Mouse (Mus musculus): ENCODE measurements around the gene Foxo3. TPM values are rescaled to one million over a fixed set of nuclear protein-coding genes. Genes with fewer than 3 reads are reported as not detected.

The Foxo3 gene
- polyA plus RNA-seq, 1 experiment = 30.2 TPM

DNA sequence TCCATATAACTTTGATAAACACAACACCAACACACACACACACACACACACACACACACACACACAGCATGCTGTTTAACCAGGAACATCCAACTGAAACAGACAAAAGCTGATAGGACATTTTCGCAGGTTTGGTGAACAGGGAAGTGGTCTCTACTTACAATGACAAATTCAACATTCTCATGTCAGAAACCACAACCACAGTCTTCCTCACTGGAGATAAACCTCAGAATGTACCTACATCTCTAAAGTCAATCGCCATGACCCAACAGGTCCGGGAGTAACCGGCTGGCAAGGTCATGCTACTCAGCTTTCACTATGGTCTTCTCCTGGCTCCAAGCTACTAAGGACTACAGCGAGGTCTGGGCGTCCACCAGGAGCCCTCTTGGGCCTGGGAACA is 81.8 kb downstream of the Foxo3 start:
- TF ChIP-seq CTCF (IDR thresholded peaks at IDR 0.05; ENCODE audit: borderline replicate concordance, insufficient read depth, low read length) (no peak), POLR2A (IDR thresholded peaks at IDR 0.05; ENCODE audit: low read depth, low read length) (no peak)
- H3K4me1 ChIP-seq (ENCODE audit: control insufficient read depth, insufficient read depth, low read length) = no peaks in the 10 kb centered on the region
- no peak overlapping the region for H3K27ac ChIP-seq (ENCODE audit: insufficient read depth, low read length)
- no peak overlapping the region for H3K4me3 ChIP-seq (ENCODE audit: insufficient read depth, low read length)

DNA sequence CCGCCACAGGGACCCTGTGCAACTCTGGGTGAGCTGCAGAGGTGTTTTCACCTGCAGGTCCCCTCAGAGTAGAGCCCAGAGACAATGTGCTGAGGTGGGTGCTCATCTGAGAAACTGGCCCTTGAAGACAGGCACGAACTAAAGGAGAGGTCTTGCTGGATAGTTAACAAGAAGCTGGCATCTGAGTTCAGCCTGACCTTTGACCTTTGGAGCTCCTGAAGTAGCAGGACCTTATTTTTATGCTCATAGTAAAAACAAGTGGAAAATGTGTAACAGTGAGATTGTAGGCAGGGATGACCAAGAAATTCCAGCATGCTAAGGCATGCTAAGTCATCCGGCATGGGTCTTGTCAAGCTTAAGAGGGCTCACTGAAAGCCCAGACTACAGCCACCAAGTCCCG is 82.6 kb downstream of the Foxo3 start:
- Histone ChIP-seq H3K4me3 (ENCODE audit: insufficient read depth, low read length) (no peak overlapping the region), H3K4me1 (ENCODE audit: control insufficient read depth, insufficient read depth, low read length) (no peaks in the 10 kb centered on the region), H3K27ac (ENCODE audit: insufficient read depth, low read length) (no peak overlapping the region)
- no peak for TF ChIP-seq CTCF (IDR thresholded peaks at IDR 0.05; ENCODE audit: borderline replicate concordance, insufficient read depth, low read length)
- TF ChIP-seq POLR2A (IDR thresholded peaks at IDR 0.05; ENCODE audit: low read depth, low read length) = no peak

DNA sequence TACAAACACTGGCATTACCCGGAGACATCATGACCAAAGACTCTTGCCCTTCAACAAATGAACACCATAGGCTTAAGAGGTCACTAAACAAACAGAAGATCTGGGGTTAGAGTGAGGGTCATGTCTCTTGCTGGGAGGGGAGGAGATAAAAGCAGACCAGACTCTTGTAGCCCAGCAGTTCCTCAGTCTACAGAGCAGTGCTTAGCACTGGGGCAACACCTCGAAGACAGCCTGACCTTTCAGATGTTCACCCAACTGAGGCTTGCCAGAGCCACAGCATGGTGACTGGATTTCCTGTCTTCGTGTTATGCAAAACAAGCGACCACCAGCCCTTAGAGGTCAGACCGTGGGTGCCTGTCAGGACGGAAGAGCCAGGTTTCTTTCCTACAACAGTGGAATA is 83.6 kb downstream of the Foxo3 start:
- H3K27ac ChIP-seq (ENCODE audit: insufficient read depth, low read length) = no peak overlapping the region
- no peaks in the 10 kb centered on the region for H3K4me1 ChIP-seq (ENCODE audit: control insufficient read depth, insufficient read depth, low read length)
- H3K4me3 ChIP-seq (ENCODE audit: insufficient read depth, low read length) = no peak overlapping the region
- TF ChIP-seq POLR2A (IDR thresholded peaks at IDR 0.05; ENCODE audit: low read depth, low read length) (no peak), CTCF (IDR thresholded peaks at IDR 0.05; ENCODE audit: borderline replicate concordance, insufficient read depth, low read length) (no peak)

DNA sequence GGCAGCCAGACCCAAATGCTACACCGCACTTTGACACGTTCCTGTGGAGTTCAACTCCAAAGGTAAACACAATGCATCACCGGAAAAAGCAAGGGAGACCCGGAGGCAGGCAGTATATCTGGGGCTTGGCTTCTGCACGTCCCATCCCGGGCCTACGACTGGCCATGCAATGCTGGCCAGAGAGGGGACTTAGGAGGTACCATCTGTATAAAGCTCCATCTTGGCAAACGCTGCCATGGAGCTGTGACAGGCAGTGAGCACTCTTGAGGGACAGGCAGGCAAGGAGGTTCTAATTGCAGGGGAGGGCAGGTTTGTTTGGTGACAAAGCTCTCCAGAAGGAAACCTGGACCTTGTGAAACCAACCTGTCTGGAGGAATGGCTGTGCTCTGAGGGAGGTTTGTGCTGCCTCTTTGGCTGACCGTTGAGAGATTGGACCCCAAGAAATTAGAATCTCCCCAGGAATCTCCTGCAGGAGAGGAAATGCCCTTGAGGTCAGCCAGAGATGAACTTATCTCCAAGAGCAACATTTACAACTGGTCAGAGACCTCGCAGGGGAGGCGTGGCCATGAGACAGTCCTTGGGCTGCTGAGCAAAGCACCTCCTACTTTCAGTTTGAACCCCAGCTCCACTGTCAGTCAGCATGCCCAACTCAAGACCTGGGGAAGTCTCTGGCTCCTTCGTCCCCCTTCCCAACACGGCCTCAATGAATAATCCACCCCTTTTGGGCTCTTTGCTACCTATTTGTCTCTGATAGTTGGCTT is 86.7 kb downstream of the Foxo3 start:
- Histone ChIP-seq H3K27ac (ENCODE audit: insufficient read depth, low read length) (no peak overlapping the region), H3K4me3 (ENCODE audit: insufficient read depth, low read length) (no peak overlapping the region), H3K4me1 (ENCODE audit: control insufficient read depth, insufficient read depth, low read length) (no peaks in the 10 kb centered on the region)
- TF ChIP-seq CTCF (IDR thresholded peaks at IDR 0.05; ENCODE audit: borderline replicate concordance, insufficient read depth, low read length) (no peak), POLR2A (IDR thresholded peaks at IDR 0.05; ENCODE audit: low read depth, low read length) (no peak)

DNA sequence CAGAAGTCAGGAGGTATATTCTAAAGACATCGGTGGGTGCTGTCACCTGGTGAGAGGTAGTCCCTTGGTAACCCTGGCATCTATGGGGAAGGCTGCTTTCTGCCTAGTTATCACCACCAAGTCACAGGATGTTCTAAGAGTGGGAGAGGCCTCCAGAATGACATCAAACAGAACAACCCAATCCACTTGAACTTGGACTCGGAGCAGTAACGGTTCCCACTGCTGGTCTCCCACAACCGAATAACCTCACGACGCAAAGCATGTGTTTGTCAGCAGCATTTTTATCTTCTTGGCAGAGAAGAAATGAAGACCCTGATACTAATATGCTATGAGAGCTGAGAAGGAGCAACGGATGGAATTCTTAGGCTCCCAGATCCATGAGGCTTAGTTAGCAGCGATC is 87.5 kb downstream of the Foxo3 start:
- no peak for TF ChIP-seq POLR2A (IDR thresholded peaks at IDR 0.05; ENCODE audit: low read depth, low read length)
- TF ChIP-seq CTCF (IDR thresholded peaks at IDR 0.05; ENCODE audit: borderline replicate concordance, insufficient read depth, low read length) = no peak
- Histone ChIP-seq H3K4me1 (ENCODE audit: control insufficient read depth, insufficient read depth, low read length) (no peaks in the 10 kb centered on the region), H3K4me3 (ENCODE audit: insufficient read depth, low read length) (no peak overlapping the region), H3K27ac (ENCODE audit: insufficient read depth, low read length) (no peak overlapping the region)

DNA sequence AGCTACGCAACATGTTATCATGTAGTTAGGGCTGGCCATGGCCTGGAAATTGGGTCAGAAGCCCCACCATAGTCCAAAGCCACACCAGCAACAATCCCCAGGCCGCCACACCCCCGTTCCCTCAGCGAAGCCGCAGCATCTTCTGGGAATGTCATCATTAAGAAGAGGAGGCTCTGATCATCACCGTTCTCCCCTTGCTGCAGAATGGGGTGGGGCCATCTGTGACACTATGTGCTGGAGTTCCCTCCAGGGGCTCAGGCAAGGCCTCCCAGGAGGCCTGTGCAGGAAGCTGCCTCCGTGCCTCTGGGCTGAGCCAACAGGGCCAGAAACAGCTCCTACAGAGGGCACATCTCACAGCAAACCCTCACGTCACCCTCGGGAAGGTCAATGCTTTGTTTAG is 88.5 kb downstream of the Foxo3 start:
- TF ChIP-seq CTCF (IDR thresholded peaks at IDR 0.05; ENCODE audit: borderline replicate concordance, insufficient read depth, low read length) (no peak), POLR2A (IDR thresholded peaks at IDR 0.05; ENCODE audit: low read depth, low read length) (no peak)
- Histone ChIP-seq H3K4me1 (ENCODE audit: control insufficient read depth, insufficient read depth, low read length) (no peaks in the 10 kb centered on the region), H3K4me3 (ENCODE audit: insufficient read depth, low read length) (no peak overlapping the region), H3K27ac (ENCODE audit: insufficient read depth, low read length) (no peak overlapping the region)

DNA sequence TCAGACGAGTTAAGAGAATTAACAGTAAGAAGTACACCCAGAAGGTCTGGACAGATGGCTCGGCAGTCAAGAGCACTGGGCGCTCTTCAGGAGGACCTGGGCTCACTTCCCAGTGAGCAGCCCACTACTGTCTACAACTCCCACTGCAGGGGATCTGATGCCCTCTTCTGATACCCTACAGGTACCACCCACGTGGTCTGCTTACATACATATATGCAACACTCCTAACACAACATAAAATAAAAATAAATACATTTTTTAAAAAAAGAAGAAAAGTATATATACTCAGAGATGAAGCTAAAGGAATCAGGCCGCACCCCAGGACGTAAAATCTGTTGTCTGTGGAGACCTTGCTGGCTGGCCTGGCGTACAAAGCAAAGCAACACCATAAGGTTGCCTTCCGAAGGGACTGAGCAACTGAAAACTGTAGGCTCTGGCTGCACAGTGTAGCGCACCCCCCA is 89.6 kb downstream of the Foxo3 start:
- TF ChIP-seq POLR2A (IDR thresholded peaks at IDR 0.05; ENCODE audit: low read depth, low read length) (no peak), CTCF (IDR thresholded peaks at IDR 0.05; ENCODE audit: borderline replicate concordance, insufficient read depth, low read length) (no peak)
- Histone ChIP-seq H3K27ac (ENCODE audit: insufficient read depth, low read length) (no peak overlapping the region), H3K4me1 (ENCODE audit: control insufficient read depth, insufficient read depth, low read length) (no peaks in the 10 kb centered on the region), H3K4me3 (ENCODE audit: insufficient read depth, low read length) (no peak overlapping the region)

DNA sequence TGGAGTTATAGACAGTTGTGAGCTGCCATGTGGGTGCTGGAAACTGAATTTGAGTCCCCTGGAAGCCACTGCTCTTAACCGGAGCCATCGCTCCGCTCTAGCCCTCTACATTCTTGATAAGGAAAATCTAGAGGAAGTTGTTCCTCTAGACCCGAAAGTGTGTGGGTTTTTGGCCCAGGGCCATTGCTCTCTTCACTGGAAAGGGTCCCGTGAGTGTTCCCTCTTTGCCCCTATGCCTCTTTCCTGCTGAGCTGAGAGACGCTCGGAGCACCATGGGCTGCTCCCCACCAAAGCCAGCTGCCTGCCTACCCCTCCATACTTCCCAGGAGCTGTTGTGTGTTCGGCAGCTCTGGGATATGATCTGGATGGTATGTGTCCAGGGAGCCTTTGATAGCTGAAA is 96.2 kb downstream of the Foxo3 start:
- TF ChIP-seq CTCF (IDR thresholded peaks at IDR 0.05; ENCODE audit: borderline replicate concordance, insufficient read depth, low read length) (no peak), POLR2A (IDR thresholded peaks at IDR 0.05; ENCODE audit: low read depth, low read length) (no peak)
- H3K27ac ChIP-seq (ENCODE audit: insufficient read depth, low read length) = no peak overlapping the region
- H3K4me1 ChIP-seq (ENCODE audit: control insufficient read depth, insufficient read depth, low read length) = no peaks in the 10 kb centered on the region
- H3K4me3 ChIP-seq (ENCODE audit: insufficient read depth, low read length) = no peak overlapping the region

DNA sequence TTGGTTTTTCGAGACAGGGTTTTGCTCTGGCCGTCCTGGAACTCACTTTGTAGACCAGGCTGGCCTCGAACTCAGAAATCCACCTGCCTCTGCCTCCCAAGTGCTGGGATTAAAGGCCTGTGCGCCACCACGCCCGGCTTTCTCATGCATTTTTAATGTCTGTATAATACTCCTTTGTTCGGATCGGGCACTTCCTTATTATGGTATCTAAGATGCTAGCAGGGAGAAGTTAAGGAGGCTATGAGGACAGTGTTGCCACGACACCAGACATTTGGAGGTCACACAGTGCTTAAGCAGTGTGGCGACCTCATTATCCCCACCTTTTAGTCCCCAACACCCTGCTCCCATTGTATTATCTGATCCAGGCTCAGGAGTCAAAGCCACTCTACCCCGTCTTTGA is 97.8 kb downstream of the Foxo3 start:
- H3K4me1 ChIP-seq (ENCODE audit: control insufficient read depth, insufficient read depth, low read length) = no peaks in the 10 kb centered on the region
- no peak overlapping the region for H3K27ac ChIP-seq (ENCODE audit: insufficient read depth, low read length)
- no peak overlapping the region for H3K4me3 ChIP-seq (ENCODE audit: insufficient read depth, low read length)
- TF ChIP-seq CTCF (IDR thresholded peaks at IDR 0.05; ENCODE audit: borderline replicate concordance, insufficient read depth, low read length) (no peak), POLR2A (IDR thresholded peaks at IDR 0.05; ENCODE audit: low read depth, low read length) (no peak)

DNA sequence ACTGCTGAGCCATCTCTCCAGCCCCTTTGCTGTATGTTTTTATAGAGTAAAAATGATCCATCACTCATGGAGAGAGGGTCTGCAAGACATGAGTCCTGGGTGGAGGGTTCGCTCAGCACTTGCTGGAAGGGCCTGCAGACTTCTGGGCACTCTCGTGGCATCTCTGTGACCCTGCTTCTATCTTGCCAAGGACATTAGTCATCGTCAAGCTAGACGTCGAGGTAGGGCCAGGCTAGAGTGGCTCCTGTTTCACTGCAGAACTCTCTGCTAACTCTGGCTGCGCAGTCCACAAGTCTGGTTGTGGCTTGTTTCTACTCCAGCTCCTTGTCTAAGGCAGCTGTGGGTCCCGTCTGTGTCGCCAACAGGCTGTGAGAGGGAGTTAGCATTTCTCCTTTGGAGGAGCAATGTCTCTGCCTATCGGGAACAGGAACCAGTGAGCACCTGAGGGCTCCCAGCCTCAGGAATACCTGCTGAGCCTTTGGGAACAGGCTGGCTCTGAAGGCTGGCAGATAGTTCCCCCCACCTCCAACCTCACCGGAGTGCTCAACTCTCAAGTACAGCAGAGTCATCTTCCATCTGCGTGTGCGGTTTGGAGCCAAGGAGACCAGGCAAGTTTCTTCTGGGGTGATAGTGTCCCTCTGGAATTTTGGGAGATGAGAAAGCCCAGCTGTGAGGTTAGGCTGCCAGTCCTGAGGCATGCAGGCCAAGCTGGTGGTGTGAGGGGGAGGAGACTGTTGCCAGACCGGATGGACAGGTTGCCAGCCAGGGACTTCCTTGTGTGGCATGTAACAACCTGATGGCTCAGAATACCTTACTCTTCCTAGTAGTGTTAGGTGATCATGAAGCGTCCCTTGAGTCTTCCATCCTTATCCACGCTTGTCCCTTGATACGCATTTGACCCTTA is 98.5 kb downstream of the Foxo3 start:
- Histone ChIP-seq H3K27ac (ENCODE audit: insufficient read depth, low read length) (no peak overlapping the region), H3K4me1 (ENCODE audit: control insufficient read depth, insufficient read depth, low read length) (no peaks in the 10 kb centered on the region), H3K4me3 (ENCODE audit: insufficient read depth, low read length) (no peak overlapping the region)
- TF ChIP-seq CTCF (IDR thresholded peaks at IDR 0.05; ENCODE audit: borderline replicate concordance, insufficient read depth, low read length) (no peak), POLR2A (IDR thresholded peaks at IDR 0.05; ENCODE audit: low read depth, low read length) (no peak)

Data from embryonic fibroblast, embryonic 13.5 days (primary cell).